Mouse (Mus musculus) adrenal gland, postnatal 36 days (tissue): ENCODE measurements at regions not wholly inside any gene's neighbourhood (a gene's known extent, or its start where the extent isn't known, plus 50 kb on each side); places are given as distances from the start of the nearest gene placed in this dataset.
"Not testable (repeated sequence)": the region's sequence is repeated elsewhere in the genome, so short reads cannot be mapped to it uniquely, and the experiment has no call there.

Source experiments
- DNase-seq, 2 experiments: peaks; one replicate each; pipeline ENCODE4 v3.0.0; 2021; ENCODE audit warnings: mixed read lengths in 1 of 2

GRCm38 (mm10) chr4:5590531-5590930 is 797.4 kb upstream of the Impad1 start:
- DNase-seq: no peak

GRCm38 (mm10) chr4:5587465-5587864 is 794.3 kb upstream of the Impad1 start:
- DNase-seq: no peak

GRCm38 (mm10) chr4:5585205-5585604 is 792.0 kb upstream of the Impad1 start:
- DNase-seq: no peak

GRCm38 (mm10) chr4:5583989-5584677 is 791.0 kb upstream of the Impad1 start:
- peak in 1 of 2 experiments; percentile 25 for DNase-seq

GRCm38 (mm10) chr4:5568076-5568475 is 774.9 kb upstream of the Impad1 start:
- DNase-seq: no peak

GRCm38 (mm10) chr4:5560001-5560657 is 767.0 kb upstream of the Impad1 start:
- DNase-seq: no peak

- no peak for DNase-seq
Measured at GRCm38 (mm10) chr4:5540155-5540554, 747.0 kb upstream of the Impad1 start.

GRCm38 (mm10) chr4:5530416-5530815 is 737.3 kb upstream of the Impad1 start:
- no peak for DNase-seq

GRCm38 (mm10) chr4:5518522-5518921 is 725.4 kb upstream of the Impad1 start:
- no peak for DNase-seq

- DNase-seq: not testable (repeated sequence)
Measured at GRCm38 (mm10) chr4:5515426-5515825, 722.3 kb upstream of the Impad1 start.

GRCm38 (mm10) chr4:5511743-5512142 is 718.6 kb upstream of the Impad1 start:
- DNase-seq: no peak

GRCm38 (mm10) chr4:5509398-5509797 is 716.2 kb upstream of the Impad1 start:
- DNase-seq: no peak

- DNase-seq: no peak
Measured at GRCm38 (mm10) chr4:5495012-5495411, 701.9 kb upstream of the Impad1 start.

GRCm38 (mm10) chr4:5494072-5495000 is 701.2 kb upstream of the Impad1 start:
- DNase-seq: no peak

GRCm38 (mm10) chr4:5486786-5487185 is 693.6 kb upstream of the Impad1 start:
- no peak for DNase-seq

- no peak for DNase-seq
Measured at GRCm38 (mm10) chr4:5471891-5472558, 678.9 kb upstream of the Impad1 start.

- no peak for DNase-seq
Measured at GRCm38 (mm10) chr4:5459028-5459695, 666.0 kb upstream of the Impad1 start.

- DNase-seq: no peak
Measured at GRCm38 (mm10) chr4:5450417-5450816, 657.3 kb upstream of the Impad1 start.

GRCm38 (mm10) chr4:5441339-5442019 is 648.3 kb upstream of the Impad1 start:
- no peak for DNase-seq

GRCm38 (mm10) chr4:5437076-5437475 is 643.9 kb upstream of the Impad1 start:
- DNase-seq: no peak
